Mouse (Mus musculus): Measurements from ENCODE around the gene Slc41a3. TPM values are rescaled to one million over a fixed set of nuclear protein-coding genes. Genes with fewer than 3 reads are reported as not detected.

Gene Slc41a3
- polyA plus RNA-seq, 1 experiment from 2014 or later, result 3.6 TPM

GRCm38 (mm10) chr6:90689500-90689899 is 85.0 kb downstream of the Slc41a3 start:
- Histone ChIP-seq H3K36me3 (peaks cover 70% of the 10 kb centered on the region), H3K4me1 (replicated peaks) (no peaks in the 10 kb centered on the region; the same call in 1 of the 2 replicates), H3K9me3 (no peaks in the 10 kb centered on the region), H3K27me3 (no peaks in the 10 kb centered on the region), H3K4me3 (replicated peaks) (no peak overlapping the region), H3K4me2 (replicated peaks) (no peak overlapping the region), H3K27ac (no peak overlapping the region), H3K9ac (replicated peaks) (no peak overlapping the region)
- WGBS, result 95% methylated on average over 10 of the region's 10 CpGs
- no peak for ATAC-seq

GRCm38 (mm10) chr6:90691935-90692334 is 87.4 kb downstream of the Slc41a3 start:
- Histone ChIP-seq H3K4me1 (replicated peaks) (no peaks in the 10 kb centered on the region; the same call in 1 of the 2 replicates), H3K27me3 (no peaks in the 10 kb centered on the region), H3K9me3 (no peaks in the 10 kb centered on the region), H3K4me2 (replicated peaks) (no peak overlapping the region), H3K4me3 (replicated peaks) (no peak overlapping the region), H3K27ac (no peak overlapping the region), H3K36me3 (peaks cover 71% of the 10 kb centered on the region), H3K9ac (replicated peaks) (no peak overlapping the region)
- no peak for ATAC-seq
- WGBS, result 73% methylated on average over 2 of the region's 2 CpGs

GRCm38 (mm10) chr6:90692404-90692803 is 87.9 kb downstream of the Slc41a3 start:
- Histone ChIP-seq H3K27ac (no peak overlapping the region), H3K36me3 (peaks cover 69% of the 10 kb centered on the region), H3K27me3 (no peaks in the 10 kb centered on the region), H3K4me1 (replicated peaks) (no peaks in the 10 kb centered on the region; the same call in 1 of the 2 replicates), H3K4me2 (replicated peaks) (no peak overlapping the region), H3K9ac (replicated peaks) (no peak overlapping the region), H3K4me3 (replicated peaks) (no peak overlapping the region), H3K9me3 (no peaks in the 10 kb centered on the region)
- ATAC-seq, result no peak
- WGBS, result 91% methylated on average over 2 of the region's 2 CpGs

- peaks cover 20% of the 10 kb centered on the region for H3K4me1 ChIP-seq (replicated peaks)
- no peak overlapping the region for H3K27ac ChIP-seq
- ATAC-seq, result no peak
- H3K4me2 ChIP-seq (replicated peaks), result no peak overlapping the region
- H3K9me3 ChIP-seq, result no peaks in the 10 kb centered on the region
- 92% methylated on average over 1 of the region's 1 CpGs for WGBS
- H3K4me3 ChIP-seq (replicated peaks), result no peak overlapping the region
- no peak overlapping the region for H3K9ac ChIP-seq (replicated peaks)
- H3K36me3 ChIP-seq, result peaks cover 38% of the 10 kb centered on the region
- H3K27me3 ChIP-seq, result no peaks in the 10 kb centered on the region
These were observed 91.2 kb downstream of the Slc41a3 start for GRCm38 (mm10) chr6:90695754-90696153.

Small RNA genes within 50 kb of the gene (microRNA-seq; reads per million reads assigned to microRNA genes)
- gene Gm24816, result not detected

Other genes with a start within 250 kb of the Slc41a3 start
- 11.0 TPM in 2 replicates for gene Zxdc, start 235.2 kb upstream of the Slc41a3 start, polyA plus RNA-seq (2015; fragmentation: Nextera tagmentation; extraction: Ambion mirVana)
- gene Cfap100, start 175.9 kb upstream of the Slc41a3 start, polyA plus RNA-seq (2015; fragmentation: Nextera tagmentation; extraction: Ambion mirVana), result 6.7 and 8.4 TPM in 2 replicates
- 8.7 and 9.0 TPM in 2 replicates for gene Klf15, start 142.1 kb upstream of the Slc41a3 start, polyA plus RNA-seq (2015; fragmentation: Nextera tagmentation; extraction: Ambion mirVana)
- 28.3 and 30.8 TPM in 2 replicates for gene Aldh1l1, start 118.3 kb upstream of the Slc41a3 start, polyA plus RNA-seq (2015; fragmentation: Nextera tagmentation; extraction: Ambion mirVana)

Measured in midbrain, embryonic 13.5 days (tissue).